In genomic region chr8:110892040-110892439, GRCm38 (mm10) we compare ENCODE assay signal across 18 mouse cellular contexts. TPM values are rescaled to one million over a fixed set of nuclear protein-coding genes. Genes with fewer than 3 reads are reported as not detected.
A peak's percentile ranks its signal among the peaks of the same experiment; 100 is the strongest.
DNase-seq lines count a peak whose midpoint lies in the region; ATAC-seq and TF ChIP-seq lines count a peak whose summit lies in the region.
"Had no signal": no experiment of that assay in that cellular context is flagged by ENCODE, and none has a peak within 500 bp of the region (broad histone marks: within the 10 kb centered on the region; RNA-seq: fewer than 3 reads in every experiment).

No protein-coding gene starts in this region.

- peak; percentile 24; the same call in 1 of the 2 replicates for TF ChIP-seq CTCF in liver, embryonic 14.5 days (IDR thresholded peaks at IDR 0.05; ENCODE audit: low read depth)
- TF ChIP-seq CTCF in ES-Bruce4 (IDR thresholded peaks at IDR 0.05; ENCODE audit: low read depth, low read length), result peak; percentile 27

- no peak overlapping the region for H3K4me2 ChIP-seq in liver, embryonic 14.5 days (ENCODE audit: low read depth)
- no peak overlapping the region for H3K4me2 ChIP-seq in liver, embryonic 11.5 days
- H3K4me2 ChIP-seq: forebrain, embryonic 13.5 days; heart, embryonic 11.5 days; hindbrain, embryonic 14.5 days; intestine, embryonic 15.5 days had no signal

- 79% methylated on average over 7 of the region's 7 CpGs for WGBS in liver, embryonic 14.5 days (ENCODE audit: insufficient replicate concordance)
- WGBS in liver, embryonic 11.5 days, result 92% methylated on average over 7 of the region's 7 CpGs

- H3K4me1 ChIP-seq in liver, embryonic 14.5 days (replicated peaks; ENCODE audit: control insufficient read depth in 2 of 2, insufficient read depth in 2 of 2, low read length in 1 of 2), result no peaks in the 10 kb centered on the region
- H3K4me1 ChIP-seq in liver, embryonic 11.5 days (replicated peaks; ENCODE audit: control insufficient read depth, insufficient read depth, low read length), result no peaks in the 10 kb centered on the region; the same call in 1 of the 2 replicates
- no peaks in the 10 kb centered on the region for H3K4me1 ChIP-seq in ES-Bruce4 (ENCODE audit: control insufficient read depth, insufficient read depth, low read length)
- H3K4me1 ChIP-seq: forebrain, embryonic 13.5 days; intestine, embryonic 15.5 days had no signal

- H3K36me3 ChIP-seq in liver, embryonic 14.5 days (replicated peaks; ENCODE audit: control insufficient read depth, insufficient read depth, low read depth), result no peaks in the 10 kb centered on the region
- peaks cover 10% of the 10 kb centered on the region; the same call in 1 of the 2 replicates for H3K36me3 ChIP-seq in liver, embryonic 11.5 days (ENCODE audit: control insufficient read depth, insufficient read depth, low read length)
- H3K36me3 ChIP-seq in ES-Bruce4 (ENCODE audit: control insufficient read depth, insufficient read depth, low read length, poor library complexity, severe bottlenecking), result no peaks in the 10 kb centered on the region

- ATAC-seq in liver, embryonic 14.5 days (ENCODE audit: insufficient read depth), result no peak
- ATAC-seq in liver, embryonic 11.5 days (replicated peaks; ENCODE audit: low FRiP score), result no peak
- no peak for ATAC-seq in megakaryocyte, adult 5-6 weeks (ENCODE audit: poor library complexity, severe bottlenecking)
- ATAC-seq: forebrain, embryonic 13.5 days; forebrain, postnatal 0 days; intestine, embryonic 15.5 days had no signal

- H3K9me3 ChIP-seq in liver, embryonic 14.5 days (ENCODE audit: control insufficient read depth, low read length), result no peaks in the 10 kb centered on the region
- no peaks in the 10 kb centered on the region for H3K9me3 ChIP-seq in liver, embryonic 11.5 days (ENCODE audit: control insufficient read depth, low read length)
- H3K9me3 ChIP-seq in ES-Bruce4 (replicated peaks; ENCODE audit: control insufficient read depth, insufficient read depth, low read length, poor library complexity, severe bottlenecking), result no peaks in the 10 kb centered on the region
- H3K9me3 ChIP-seq: embryonic facial prominence, embryonic 10.5 days; forebrain, embryonic 13.5 days; hindbrain, embryonic 10.5 days; intestine, embryonic 15.5 days had no signal

- DNase-seq in cerebellum, adult 9-11 months, result peak; percentile 58
- no peak for DNase-seq in cerebellum, postnatal 10 days
- no peak for DNase-seq in liver, embryonic 14.5 days (ENCODE audit: low read depth in 3 of 3, low spot score in 3 of 3)
- DNase-seq in liver, embryonic 11.5 days (ENCODE audit: low spot score), result no peak
- peak; percentile 58 for DNase-seq in R1 (ENCODE audit: low read depth, low spot score)
- DNase-seq: adrenal gland, postnatal 10 days; forebrain, postnatal 0 days; gastrocnemius, postnatal 14 days; heart, adult 2 months had no signal

- no peak overlapping the region for H3K4me3 ChIP-seq in liver, embryonic 14.5 days (ENCODE audit: insufficient read depth in 1 of 2, low read depth in 2 of 2, low read length in 2 of 2)
- H3K4me3 ChIP-seq in liver, embryonic 11.5 days (ENCODE audit: low read depth, low read length), result no peak overlapping the region
- no peak overlapping the region for H3K4me3 ChIP-seq in ES-Bruce4 (ENCODE audit: low read depth, low read length)
- H3K4me3 ChIP-seq: embryonic facial prominence, embryonic 10.5 days; forebrain, embryonic 13.5 days; heart, adult 2 months; hindbrain, embryonic 10.5 days; intestine, embryonic 15.5 days had no signal

- no peak for TF ChIP-seq POLR2A in ES-Bruce4 (IDR thresholded peaks at IDR 0.05; ENCODE audit: insufficient read depth, low read length)

- H3K9ac ChIP-seq in liver, embryonic 14.5 days (replicated peaks), result no peak overlapping the region
- no peak overlapping the region for H3K9ac ChIP-seq in liver, embryonic 11.5 days (ENCODE audit: low read depth, low read length)
- H3K9ac ChIP-seq in ES-Bruce4 (ENCODE audit: low read depth, poor library complexity, severe bottlenecking), result no peak overlapping the region
- H3K9ac ChIP-seq: forebrain, embryonic 13.5 days; forebrain, postnatal 0 days; hindbrain, embryonic 14.5 days; intestine, embryonic 15.5 days had no signal

- TF ChIP-seq EP300 in liver, embryonic 14.5 days (IDR thresholded peaks at IDR 0.05; ENCODE audit: low read depth), result no peak
- no peak for TF ChIP-seq EP300 in ES-Bruce4 (IDR thresholded peaks at IDR 0.05; ENCODE audit: insufficient read depth, low read depth, low read length)

- no peaks in the 10 kb centered on the region for H3K27me3 ChIP-seq in liver, embryonic 14.5 days (ENCODE audit: control insufficient read depth, insufficient read depth, low read length)
- no peaks in the 10 kb centered on the region for H3K27me3 ChIP-seq in liver, embryonic 11.5 days (replicated peaks; ENCODE audit: control insufficient read depth, insufficient read depth, low read length)
- no peaks in the 10 kb centered on the region for H3K27me3 ChIP-seq in ES-Bruce4 (ENCODE audit: control insufficient read depth, insufficient read depth, low read length, poor library complexity, severe bottlenecking)
- H3K27me3 ChIP-seq: CH12.LX; forebrain, embryonic 13.5 days; intestine, embryonic 15.5 days had no signal

- H3K27ac ChIP-seq in liver, embryonic 14.5 days, result no peak overlapping the region
- no peak overlapping the region for H3K27ac ChIP-seq in liver, embryonic 11.5 days (ENCODE audit: low read depth, low read length)
- no peak overlapping the region for H3K27ac ChIP-seq in ES-Bruce4 (ENCODE audit: insufficient read depth, low read length)
- H3K27ac ChIP-seq: embryonic facial prominence, embryonic 10.5 days; forebrain, embryonic 13.5 days; heart, adult 2 months; hindbrain, embryonic 10.5 days; hindbrain, embryonic 14.5 days; intestine, embryonic 15.5 days had no signal

RNA-seq across cellular contexts. Expression of gene Fuk, which starts 10.2 kb away (rescaled TPM):
- polyA plus RNA-seq in liver, embryonic 14.5 days (2012; rRNA removed), result 2.5 and 2.8 TPM in 2 replicates
- 1.3 and 1.5 TPM in 2 replicates for polyA plus RNA-seq in liver, embryonic 14.5 days (2014; fragmentation: Nextera tagmentation; extraction: Ambion mirVana)
- polyA plus RNA-seq in liver, embryonic 11.5 days (2014; fragmentation: Nextera tagmentation; extraction: Ambion mirVana), result 6.8 and 9.0 TPM in 2 replicates
- polyA plus RNA-seq in ES-Bruce4 (2011; ENCODE audit: insufficient read depth, insufficient read length, low read depth, missing spikeins), result 14.8 and 16.7 TPM in 2 replicates
- 1.5 and 3.4 TPM in 2 replicates for total RNA-seq in megakaryocyte, adult 5-6 weeks (2015)
- 3.7 TPM in 2 replicates for total RNA-seq in megakaryocyte, adult 5-6 weeks (2017)

RNA-seq across cellular contexts. Expression of gene St3gal2, which starts 27.7 kb away (rescaled TPM):
- 10.6 and 11.7 TPM in 2 replicates for polyA plus RNA-seq in liver, embryonic 14.5 days (2012; rRNA removed)
- polyA plus RNA-seq in liver, embryonic 14.5 days (2014; fragmentation: Nextera tagmentation; extraction: Ambion mirVana), result 9.6 and 11.8 TPM in 2 replicates
- 21.9 and 22.0 TPM in 2 replicates for polyA plus RNA-seq in liver, embryonic 11.5 days (2014; fragmentation: Nextera tagmentation; extraction: Ambion mirVana)
- 7.1 and 8.6 TPM in 2 replicates for polyA plus RNA-seq in ES-Bruce4 (2011; ENCODE audit: insufficient read depth, insufficient read length, low read depth, missing spikeins)
- 23.1 and 25.0 TPM in 2 replicates for total RNA-seq in megakaryocyte, adult 5-6 weeks (2015)
- 15.2 and 17.0 TPM in 2 replicates for total RNA-seq in megakaryocyte, adult 5-6 weeks (2017)

RNA-seq across cellular contexts. Expression of gene Sf3b3, which starts 45.5 kb away (rescaled TPM):
- polyA plus RNA-seq in liver, embryonic 14.5 days (2012; rRNA removed), result 31.3 and 34.2 TPM in 2 replicates
- polyA plus RNA-seq in liver, embryonic 14.5 days (2014; fragmentation: Nextera tagmentation; extraction: Ambion mirVana), result 54.7 and 60.8 TPM in 2 replicates
- polyA plus RNA-seq in liver, embryonic 11.5 days (2014; fragmentation: Nextera tagmentation; extraction: Ambion mirVana), result 187 and 214 TPM in 2 replicates
- 203 and 206 TPM in 2 replicates for polyA plus RNA-seq in ES-Bruce4 (2011; ENCODE audit: insufficient read depth, insufficient read length, low read depth, missing spikeins)
- 58.4 and 63.2 TPM in 2 replicates for total RNA-seq in megakaryocyte, adult 5-6 weeks (2015)
- total RNA-seq in megakaryocyte, adult 5-6 weeks (2017), result 74.7 and 87.7 TPM in 2 replicates

RNA-seq across cellular contexts. Expression of gene Cog4, which starts 45.6 kb away (rescaled TPM):
- polyA plus RNA-seq in liver, embryonic 14.5 days (2012; rRNA removed), result 12.8 and 14.7 TPM in 2 replicates
- 23.8 and 25.3 TPM in 2 replicates for polyA plus RNA-seq in liver, embryonic 14.5 days (2014; fragmentation: Nextera tagmentation; extraction: Ambion mirVana)
- 51.4 and 57.3 TPM in 2 replicates for polyA plus RNA-seq in liver, embryonic 11.5 days (2014; fragmentation: Nextera tagmentation; extraction: Ambion mirVana)
- 48.2 and 50.7 TPM in 2 replicates for polyA plus RNA-seq in ES-Bruce4 (2011; ENCODE audit: insufficient read depth, insufficient read length, low read depth, missing spikeins)
- total RNA-seq in megakaryocyte, adult 5-6 weeks (2015), result 13.6 and 17.4 TPM in 2 replicates
- total RNA-seq in megakaryocyte, adult 5-6 weeks (2017), result 31.8 and 35.4 TPM in 2 replicates

Comparison
In these comparisons a context has a peak if more than half of its experiments do, and no peak if none do; other contexts are left out.
1. DNase-seq: peak in cerebellum, adult 9-11 months (single experiment) and R1 (single experiment); none in cerebellum, postnatal 10 days (0 of 2), liver, embryonic 14.5 days (0 of 3) and liver, embryonic 11.5 days (single experiment).